Mouse (Mus musculus): ENCODE measurements around the gene Olfr376.

Olfr376 gene

GRCm38 (mm10) chr11:73370946-73371345 lies at the start of gene Olfr376:
TSS of gene Olfr376 (plus strand) at chr11:73371246.
- CTCF ChIA-PET = no interaction called here

- CTCF ChIA-PET = no interaction called here
Observed at GRCm38 (mm10) chr11:73323906-73324830, 46.9 kb upstream of the Olfr376 start.

- CTCF ChIA-PET = no interaction called here
Observed at GRCm38 (mm10) chr11:73326485-73326886, 44.6 kb upstream of the Olfr376 start.

GRCm38 (mm10) chr11:73327361-73327760 lies 43.7 kb upstream of the Olfr376 start:
- CTCF ChIA-PET = no interaction called here

GRCm38 (mm10) chr11:73329442-73329841 lies 41.6 kb upstream of the Olfr376 start, which contains the start of the genes Aspa, Gm49340 and Spata22:
TSS of gene Aspa (minus strand) at chr11:73329596.
TSS of gene Gm49340 (plus strand) at chr11:73329741.
TSS of gene Spata22 (plus strand) at chr11:73329741.
- CTCF ChIA-PET = no interaction called here

- CTCF ChIA-PET = no interaction called here
Observed at GRCm38 (mm10) chr11:73333357-73333756, 37.7 kb upstream of the Olfr376 start.

GRCm38 (mm10) chr11:73336919-73337318 lies 34.1 kb upstream of the Olfr376 start:
- CTCF ChIA-PET = no interaction called here

GRCm38 (mm10) chr11:73350483-73350882 lies 20.6 kb upstream of the Olfr376 start, which contains the start of gene Olfr20:
TSS of gene Olfr20 (plus strand) at chr11:73350783.
- CTCF ChIA-PET = no interaction called here

- CTCF ChIA-PET = no interaction called here
Observed at GRCm38 (mm10) chr11:73395374-73395773, 24.3 kb downstream of the Olfr376 start.

- CTCF ChIA-PET = no interaction called here
Observed at GRCm38 (mm10) chr11:73399514-73399913, 28.5 kb downstream of the Olfr376 start, which contains the start of gene Olfr1. TSS of gene Olfr1 (minus strand) at chr11:73399614.
